In the genomic region with DNA sequence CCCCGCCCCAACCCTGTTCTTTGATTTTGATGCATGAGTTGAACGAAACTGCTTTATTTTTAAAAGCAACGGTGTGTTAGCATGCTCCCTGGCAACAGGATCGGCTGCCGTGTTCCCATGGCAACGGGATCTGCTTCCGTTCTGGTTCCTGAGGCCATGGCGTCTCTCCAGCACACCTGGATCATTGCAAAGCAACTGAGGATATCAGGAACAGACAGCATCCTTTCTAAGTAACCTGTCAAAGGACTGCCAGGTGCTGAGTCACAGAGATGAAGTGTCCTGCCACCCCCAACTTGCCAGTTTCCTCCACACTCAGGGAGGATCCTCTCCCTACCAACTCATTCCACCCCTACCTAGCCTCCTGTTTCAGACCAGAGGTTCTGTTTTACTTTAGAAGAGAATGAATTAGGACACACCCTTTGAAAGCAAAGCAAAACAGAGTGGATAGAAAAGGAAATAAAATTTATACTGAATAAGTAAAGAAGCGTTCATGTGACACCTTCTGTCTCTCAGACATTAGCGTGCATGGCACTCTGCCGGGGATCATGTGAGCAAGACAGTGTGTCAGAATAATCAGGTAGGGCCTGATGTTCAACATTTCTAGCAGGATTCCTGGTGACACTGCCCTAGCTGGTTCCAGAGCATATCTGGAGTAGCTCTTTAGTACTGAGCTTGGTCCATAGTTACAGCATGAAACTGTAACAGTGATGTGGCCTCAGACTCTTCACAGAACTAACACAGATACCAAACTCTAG, we compare ENCODE assay signal across 11 mouse cellular contexts. TPM values are rescaled to one million over a fixed set of nuclear protein-coding genes. Genes with fewer than 3 reads are reported as not detected.
DNase-seq lines count a peak whose midpoint lies in the region; ATAC-seq and TF ChIP-seq lines count a peak whose summit lies in the region.
"Had no signal": no experiment of that assay in that cellular context is flagged by ENCODE, and none has a peak within 500 bp of the region (broad histone marks: within the 10 kb centered on the region; RNA-seq: fewer than 3 reads in every experiment).

No protein-coding gene starts in this region.

- H3K36me3 ChIP-seq in limb, embryonic 14.5 days (ENCODE audit: control insufficient read depth, insufficient read depth, low read length): no peaks in the 10 kb centered on the region
- no peaks in the 10 kb centered on the region for H3K36me3 ChIP-seq in kidney, embryonic 16.5 days (ENCODE audit: insufficient read depth, low read length)
- H3K36me3 ChIP-seq: lung, embryonic 15.5 days; stomach, embryonic 15.5 days had no signal

- H3K9me3 ChIP-seq in limb, embryonic 14.5 days (ENCODE audit: control insufficient read depth, low read length): no peaks in the 10 kb centered on the region
- H3K9me3 ChIP-seq in kidney, embryonic 16.5 days (ENCODE audit: low read length): peaks cover 7% of the 10 kb centered on the region
- H3K9me3 ChIP-seq: lung, embryonic 15.5 days; stomach, embryonic 15.5 days had no signal

- H3K4me3 ChIP-seq in limb, embryonic 14.5 days (replicated peaks; ENCODE audit: low read length): no peak overlapping the region
- no peak overlapping the region for H3K4me3 ChIP-seq in kidney, embryonic 16.5 days (ENCODE audit: low read length)
- H3K4me3 ChIP-seq: lung, embryonic 15.5 days; stomach, embryonic 15.5 days had no signal

- DNase-seq in adrenal gland, postnatal 10 days: peak; percentile 34
- DNase-seq in adrenal gland, adult 8-10 months: no peak
- DNase-seq in ZHBTc4 (ENCODE audit: low read depth, low spot score): peak; percentile 34
- DNase-seq in layer of hippocampus, adult 18-20 months (ENCODE audit: low spot score in 2 of 2): peak; percentile 37 to 81
- peak; percentile 13 for DNase-seq in limb, embryonic 14.5 days (ENCODE audit: low spot score)
- no peak for DNase-seq in gastrocnemius, postnatal 36 days
- DNase-seq: kidney, adult 18-20 months had no signal

- no peaks in the 10 kb centered on the region for H3K4me1 ChIP-seq in limb, embryonic 14.5 days (ENCODE audit: control insufficient read depth, insufficient read depth, low read length)
- H3K4me1 ChIP-seq in kidney, embryonic 16.5 days (ENCODE audit: insufficient read depth, low read length): no peaks in the 10 kb centered on the region
- H3K4me1 ChIP-seq: lung, embryonic 15.5 days; stomach, embryonic 15.5 days had no signal

- H3K27ac ChIP-seq in limb, embryonic 14.5 days (replicated peaks; ENCODE audit: low read depth, low read length): no peak overlapping the region
- H3K27ac ChIP-seq in kidney, embryonic 16.5 days (ENCODE audit: low read length): no peak overlapping the region
- H3K27ac ChIP-seq: lung, embryonic 15.5 days; stomach, embryonic 15.5 days had no signal

- no peak overlapping the region for H3K4me2 ChIP-seq in limb, embryonic 14.5 days (replicated peaks; ENCODE audit: low read depth, low read length, severe bottlenecking)
- no peak overlapping the region for H3K4me2 ChIP-seq in kidney, embryonic 16.5 days (replicated peaks; ENCODE audit: low read depth, low read length)
- H3K4me2 ChIP-seq: lung, embryonic 15.5 days; stomach, embryonic 15.5 days had no signal

- WGBS in limb, embryonic 14.5 days: 60% methylated on average over 11 of the region's 11 CpGs
- 65% methylated on average over 11 of the region's 11 CpGs for WGBS in kidney, embryonic 16.5 days

- H3K9ac ChIP-seq in limb, embryonic 14.5 days (ENCODE audit: low read depth, low read length, severe bottlenecking): no peak overlapping the region
- H3K9ac ChIP-seq in kidney, embryonic 16.5 days (replicated peaks; ENCODE audit: low read length): no peak overlapping the region
- H3K9ac ChIP-seq: lung, embryonic 15.5 days; stomach, embryonic 15.5 days had no signal

- TF ChIP-seq POLR2A in limb, embryonic 14.5 days (IDR thresholded peaks at IDR 0.05; ENCODE audit: borderline replicate concordance, extremely low read depth, insufficient read depth, insufficient read length): no peak

- intact Hi-C loops in gastrocnemius, postnatal 36 days (cut with DNase I): no loop called here

- ATAC-seq in limb, embryonic 14.5 days (ENCODE audit: low FRiP score, low read depth): no peak
- ATAC-seq in erythroid progenitor cell, adult 5-6 weeks (replicated peaks; ENCODE audit: low FRiP score, poor library complexity, severe bottlenecking): no peak
- no peak for ATAC-seq in kidney, embryonic 16.5 days (ENCODE audit: low FRiP score, low TSS enrichment)

- H3K27me3 ChIP-seq in limb, embryonic 14.5 days (ENCODE audit: control insufficient read depth, insufficient read depth, low read length): no peaks in the 10 kb centered on the region
- no peaks in the 10 kb centered on the region for H3K27me3 ChIP-seq in kidney, embryonic 16.5 days (ENCODE audit: insufficient read depth, low read length)
- H3K27me3 ChIP-seq: lung, embryonic 15.5 days; stomach, embryonic 15.5 days had no signal

RNA-seq across cellular contexts. Expression of gene Inpp4a, which starts 11.3 kb away (rescaled TPM):
- 10 to 100 TPM; 18.4 to 23.5 TPM for total RNA-seq in adrenal gland, postnatal 10 days (2021)
- total RNA-seq in adrenal gland, adult 8-10 months (2022): 10 to 100 TPM; 23.0 to 35.6 (median 31.2) TPM
- total RNA-seq in layer of hippocampus, adult 18-20 months (2021): 100 to 1,000 TPM; 170 to 175 TPM
- polyA plus RNA-seq in limb, embryonic 14.5 days (2012; rRNA removed): 13.6 and 15.6 TPM in 2 replicates
- polyA plus RNA-seq in limb, embryonic 14.5 days (2014; fragmentation: Nextera tagmentation; extraction: Ambion mirVana): 16.6 and 18.5 TPM in 2 replicates
- 2.9 and 6.7 TPM in 2 replicates for total RNA-seq in erythroid progenitor cell, adult 5-6 weeks (2015; ENCODE audit: low replicate concordance)
- 2.2 and 3.0 TPM in 2 replicates for total RNA-seq in erythroid progenitor cell, adult 5-6 weeks (2017; ENCODE audit: low replicate concordance)
- polyA plus RNA-seq in kidney, embryonic 16.5 days (2015; fragmentation: Nextera tagmentation; extraction: Ambion mirVana): 19.2 and 21.3 TPM in 2 replicates
- 10 to 100 TPM; 16.3 to 21.5 TPM for total RNA-seq in gastrocnemius, postnatal 36 days (2021)

Comparison
In these comparisons a context has a peak if more than half of its experiments do, and no peak if none do; other contexts are left out.
1. DNase-seq: peak in adrenal gland, postnatal 10 days (single experiment), ZHBTc4 (single experiment), layer of hippocampus, adult 18-20 months (2 of 2) and limb, embryonic 14.5 days (single experiment); none in adrenal gland, adult 8-10 months (single experiment) and gastrocnemius, postnatal 36 days (0 of 2).
2. RNA of gene Inpp4a, which starts 11.3 kb away (total RNA-seq): 170 to 175 TPM in layer of hippocampus, adult 18-20 months; 23.0 to 35.6 TPM in adrenal gland, adult 8-10 months, 18.4 to 23.5 TPM in adrenal gland, postnatal 10 days, 16.3 to 21.5 TPM in gastrocnemius, postnatal 36 days and 2.2 to 6.7 TPM in erythroid progenitor cell, adult 5-6 weeks; every median in the first group is over 4 times any median in the second.